Mouse (Mus musculus): ENCODE data around the gene Chil4. TPM values are rescaled to one million over a fixed set of nuclear protein-coding genes. Genes with fewer than 3 reads are reported as not detected.
"Not testable (repeated sequence)": the region's sequence is repeated elsewhere in the genome, so short reads cannot be mapped to it uniquely, and the experiment has no call there.

Gene Chil4
- not detected for total RNA-seq (2021)

DNA sequence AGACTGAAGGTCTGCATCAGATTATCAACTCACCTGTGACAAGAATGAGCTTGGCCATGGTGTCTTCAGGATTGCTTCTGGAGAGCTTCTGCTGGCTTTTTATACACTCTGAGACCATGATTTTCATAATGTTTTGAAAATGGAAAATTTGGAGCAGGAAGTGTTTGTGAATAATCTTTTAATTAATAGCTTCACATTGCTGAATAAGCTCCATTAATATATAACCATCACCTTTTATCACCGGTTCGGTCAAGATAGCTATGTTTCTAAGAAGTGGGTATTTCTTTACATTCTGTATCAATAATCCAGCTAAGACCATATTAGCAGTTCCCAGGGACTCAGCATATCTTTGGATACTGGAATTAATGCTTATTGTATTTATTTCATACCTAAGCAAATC lies at the start of gene Chil4:
Chil4 (minus strand) TSS at position 101 of the 400 bp plus-strand sequence.
- intact Hi-C loops (cut with DNase I) = no loop called here
- DNase-seq = no peak

- intact Hi-C loops (cut with DNase I) = loop anchor here (10.0 kb wide), 1 partner anchor 79 kb away; no protein-coding TSS in a partner anchor
- no peak for DNase-seq
Measured at GRCm38 (mm10) chr3:106265854-106266253, 46.5 kb upstream of the Chil4 start.

- DNase-seq = no peak
- intact Hi-C loops (cut with DNase I) = loop anchor here (10.0 kb wide), 1 partner anchor 80 kb away; no protein-coding TSS in a partner anchor
Measured at GRCm38 (mm10) chr3:106264854-106265253, 45.5 kb upstream of the Chil4 start.

DNA sequence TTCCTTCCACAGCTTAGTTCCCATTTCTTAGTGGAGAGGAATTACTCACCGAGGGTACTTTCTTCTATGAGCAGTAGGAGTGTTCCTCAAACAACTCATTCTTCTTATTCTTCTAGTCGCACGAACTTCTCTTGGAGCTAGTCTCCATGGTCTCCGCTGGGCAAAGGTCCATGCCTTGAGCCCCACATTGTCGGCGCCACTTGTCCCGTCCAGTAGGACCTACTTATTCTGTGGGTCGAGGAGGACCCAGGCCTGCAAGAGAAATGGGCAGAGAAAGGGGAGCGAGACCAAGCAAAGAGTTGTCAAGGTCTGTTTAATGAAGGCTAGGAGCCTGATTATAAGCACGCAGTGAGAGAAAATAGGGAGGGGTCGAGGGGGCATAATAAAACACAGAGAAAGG lies 37.8 kb upstream of the Chil4 start:
- DNase-seq = not testable (repeated sequence)

DNA sequence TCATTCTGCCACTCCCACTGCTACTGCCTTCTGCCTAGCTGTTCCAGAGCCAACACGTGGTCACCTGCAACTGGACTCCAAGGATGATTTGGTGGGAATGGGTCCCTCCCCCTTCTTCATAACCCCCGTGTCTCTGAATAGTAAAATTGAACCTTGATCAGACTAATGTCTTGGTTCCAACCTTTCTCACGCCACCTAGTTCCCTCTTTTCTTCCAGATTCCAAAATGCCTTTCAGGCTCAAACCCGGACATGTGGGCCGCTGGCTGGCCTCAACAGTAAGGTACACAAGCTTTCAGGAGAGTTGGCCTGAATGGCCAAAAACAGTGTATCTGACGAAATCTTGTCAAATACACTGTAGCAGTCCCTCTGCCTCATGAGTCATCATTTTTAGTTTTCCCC lies 33.4 kb upstream of the Chil4 start:
- DNase-seq = no peak
- intact Hi-C loops (cut with DNase I) = no loop called here

More for the DNA sequence above, 37.8 kb upstream of the Chil4 start:
- intact Hi-C loops (cut with DNase I) = not testable (repeated sequence)

DNA sequence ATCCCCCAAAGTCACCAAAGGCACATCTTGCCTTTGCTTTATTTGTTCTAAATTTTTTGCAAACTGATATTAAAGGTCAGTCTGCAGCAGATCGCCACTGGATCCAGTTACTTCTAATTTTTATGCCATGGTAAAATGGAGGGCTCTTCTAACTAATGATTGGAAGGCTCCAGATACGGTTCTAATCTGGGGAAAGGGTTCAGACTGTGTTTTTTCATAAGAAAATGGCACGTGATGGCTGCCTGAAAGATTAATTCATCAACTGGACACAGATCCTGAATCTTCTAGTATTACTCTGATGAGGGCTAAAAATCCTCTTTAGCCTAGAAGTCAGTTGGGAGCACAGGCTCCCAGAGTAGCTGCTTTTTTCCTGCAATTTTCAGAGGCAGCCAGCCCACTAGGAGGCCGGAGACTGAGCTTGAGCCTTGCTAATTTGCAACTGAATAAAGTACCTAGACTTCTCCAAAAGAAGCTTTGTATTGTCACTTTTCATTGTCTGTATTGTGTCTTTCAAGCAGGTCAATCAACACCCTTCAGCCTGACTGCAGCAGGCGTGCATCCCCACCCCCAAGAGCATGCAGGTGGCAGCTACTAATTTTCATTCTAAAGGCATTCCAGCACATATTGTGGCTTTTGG lies 31.6 kb upstream of the Chil4 start:
- DNase-seq; intact Hi-C loops (cut with DNase I): not testable (repeated sequence)

DNA sequence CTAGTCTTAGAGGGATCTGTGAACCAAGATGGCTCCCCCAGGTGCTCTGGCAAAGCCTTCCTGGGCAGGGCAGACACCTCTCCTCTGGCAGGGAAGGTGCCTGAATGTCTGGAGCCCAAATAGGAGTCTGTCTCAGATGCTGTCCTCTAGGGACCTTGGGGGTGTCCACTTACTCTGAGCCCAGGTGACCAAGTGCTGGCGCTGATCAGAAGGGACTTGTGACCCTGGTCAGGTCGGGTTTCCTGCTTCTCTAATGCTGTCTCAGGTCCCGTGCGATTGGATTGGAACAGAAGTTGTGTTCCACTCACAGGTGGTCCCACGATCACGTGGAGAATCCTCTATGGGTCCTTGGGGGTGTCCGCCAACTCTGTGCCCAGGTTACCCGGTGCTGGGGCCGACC lies 28.1 kb upstream of the Chil4 start:
- intact Hi-C loops (cut with DNase I); DNase-seq: not testable (repeated sequence)

DNA sequence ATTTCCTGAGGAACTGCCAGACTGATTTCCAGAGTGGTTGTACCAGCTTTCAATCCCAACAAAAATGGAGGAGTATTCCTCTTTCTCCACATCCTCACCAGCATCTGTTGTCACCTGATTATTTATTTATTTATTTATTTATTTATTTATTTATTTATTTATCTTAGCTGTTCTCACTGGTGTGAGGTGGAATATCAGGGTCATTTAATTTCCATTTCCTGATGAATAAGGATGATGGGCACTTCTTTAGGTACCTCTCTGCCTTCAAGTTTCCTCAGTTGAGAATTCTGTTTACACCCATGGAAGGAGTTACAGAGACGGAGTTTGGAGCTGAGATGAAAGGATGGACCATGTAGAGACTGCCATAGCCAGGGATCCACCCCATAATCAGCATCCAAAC lies 20.9 kb upstream of the Chil4 start:
- intact Hi-C loops (cut with DNase I) = not testable (repeated sequence)

DNA sequence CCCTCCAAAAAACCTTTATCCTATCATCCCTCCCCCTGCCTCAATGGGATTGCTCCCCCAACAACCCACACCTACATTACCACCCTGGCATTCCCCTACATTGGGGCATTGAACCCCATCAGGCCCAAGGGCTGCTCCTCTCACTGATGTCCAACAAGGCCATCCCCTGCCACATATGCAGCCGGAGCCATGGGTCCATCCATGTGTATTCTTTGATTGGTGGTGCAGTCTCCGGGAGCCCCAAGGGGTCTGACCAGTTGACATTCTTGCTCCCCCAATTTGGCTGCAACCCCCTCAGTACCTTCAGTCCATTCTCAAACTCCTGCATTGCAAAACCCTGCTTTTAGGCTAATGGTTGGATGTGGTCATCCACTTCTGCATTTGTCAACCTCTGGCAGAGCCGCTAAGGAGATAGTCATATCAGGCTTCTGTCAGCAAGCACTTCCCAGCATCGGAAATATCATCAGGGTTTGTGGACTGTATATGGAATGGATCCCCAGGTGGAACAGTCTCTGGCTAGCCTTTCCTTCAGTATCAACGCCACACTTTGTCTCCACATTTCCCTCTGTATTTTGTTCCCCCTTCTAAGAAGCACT lies 20.0 kb upstream of the Chil4 start:
- DNase-seq = no peak
- intact Hi-C loops (cut with DNase I) = no loop called here

More for the DNA sequence above, 20.9 kb upstream of the Chil4 start:
- DNase-seq = not testable (repeated sequence)

- intact Hi-C loops (cut with DNase I); DNase-seq: not testable (repeated sequence)
Measured at GRCm38 (mm10) chr3:106223391-106223790, 4.1 kb upstream of the Chil4 start.

DNA sequence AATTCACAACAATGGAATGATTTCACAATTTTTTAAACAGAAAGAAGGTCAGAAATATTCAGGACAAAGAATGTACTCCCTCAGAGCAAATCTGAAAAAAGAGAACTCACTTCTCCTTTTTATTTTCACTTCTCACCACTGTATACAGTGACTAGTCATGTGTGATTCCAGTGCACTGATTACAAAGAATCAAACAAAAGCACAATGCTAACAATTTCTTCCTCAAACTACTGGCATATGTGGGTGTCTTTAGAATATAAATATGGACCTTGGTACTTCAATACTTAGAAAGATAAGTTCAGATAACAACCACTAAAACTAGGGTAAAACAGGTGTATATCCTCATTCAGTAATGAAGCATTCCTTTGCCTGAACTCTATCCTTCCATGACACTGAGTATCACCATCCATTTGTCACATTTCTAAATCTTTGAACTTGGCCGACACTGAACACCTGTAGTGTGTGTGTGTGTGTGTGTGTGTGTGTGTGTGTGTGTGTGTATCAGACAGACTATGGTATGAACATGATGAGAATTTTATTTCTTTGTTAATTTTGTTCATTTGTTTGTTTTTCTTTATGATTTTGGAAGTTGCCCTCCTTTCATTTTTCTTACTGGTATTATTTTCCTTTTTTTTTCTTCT lies 2.4 kb upstream of the Chil4 start:
- intact Hi-C loops (cut with DNase I) = no loop called here
- DNase-seq = no peak

DNA sequence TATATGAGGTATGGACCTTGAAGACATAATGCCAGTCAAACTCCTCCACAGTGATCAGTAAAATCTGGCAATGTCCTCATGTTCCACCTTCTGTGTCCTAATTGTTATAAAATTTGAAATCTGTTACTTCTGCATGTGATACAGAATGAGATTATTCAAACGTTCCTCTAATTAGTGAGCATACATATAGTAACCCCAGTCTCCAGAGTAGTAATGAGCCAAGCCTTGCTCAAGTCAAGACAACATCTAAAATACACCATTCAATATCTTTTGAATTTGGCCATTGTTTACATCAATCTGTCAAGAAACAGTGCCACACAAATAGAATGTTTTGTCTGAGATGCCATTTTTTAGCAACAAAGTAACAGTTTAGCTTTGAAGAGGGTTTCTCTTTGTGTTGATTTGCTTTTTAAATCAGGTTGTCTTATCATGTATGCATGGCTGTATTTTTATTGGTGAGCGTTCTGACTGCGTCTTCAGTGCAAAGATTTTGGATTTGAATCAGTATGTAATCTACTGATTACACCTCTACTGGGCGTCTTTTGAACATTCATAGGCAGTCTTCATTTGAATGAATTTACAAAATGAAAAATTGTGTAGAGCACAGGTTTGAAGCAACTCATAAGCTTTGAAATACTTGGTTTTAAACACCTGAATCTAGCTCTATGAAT lies 888 bp downstream of the Chil4 start:
- intact Hi-C loops (cut with DNase I); DNase-seq: not testable (repeated sequence)

GRCm38 (mm10) chr3:106198030-106198429 lies 21.3 kb downstream of the Chil4 start:
- DNase-seq; intact Hi-C loops (cut with DNase I): not testable (repeated sequence)

DNA sequence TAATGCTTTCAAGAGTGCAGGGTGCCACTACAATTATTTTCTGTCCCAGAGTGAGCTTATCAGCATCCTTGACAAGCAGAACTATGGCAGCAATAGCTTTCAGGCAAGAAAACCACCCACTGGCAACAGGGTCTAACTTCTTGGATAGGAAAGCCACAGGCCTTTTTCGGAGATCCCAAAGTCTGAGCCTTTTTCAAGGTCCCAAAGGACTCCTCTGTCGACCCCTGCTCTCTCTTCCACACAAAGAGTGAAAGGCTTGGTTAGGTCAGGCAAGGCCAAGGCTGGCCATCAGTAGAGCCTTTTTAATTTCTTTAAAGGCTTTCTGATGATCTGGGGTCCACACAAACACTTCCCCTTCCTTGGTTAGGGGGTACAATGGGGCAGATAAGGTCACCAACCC lies 22.1 kb downstream of the Chil4 start:
- DNase-seq; intact Hi-C loops (cut with DNase I): not testable (repeated sequence)

DNA sequence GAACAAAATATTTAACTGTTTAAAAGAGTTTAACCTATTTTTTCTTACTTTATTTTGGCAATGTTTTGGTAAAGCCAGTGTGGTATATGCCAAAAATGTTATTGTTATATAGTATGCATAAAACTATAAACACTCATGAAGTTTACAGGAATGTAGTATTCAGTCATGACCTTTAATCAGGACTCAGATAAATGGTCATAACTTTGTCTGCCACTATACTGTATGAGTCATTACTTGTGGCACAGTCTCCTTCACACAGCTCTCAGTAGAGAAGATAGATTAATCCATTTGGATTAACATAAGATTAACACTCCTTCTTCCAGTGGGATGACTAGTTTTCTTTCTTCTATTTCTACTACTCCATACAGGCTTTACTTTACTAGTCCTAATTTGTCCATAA lies 23.0 kb downstream of the Chil4 start:
- no peak for DNase-seq
- intact Hi-C loops (cut with DNase I) = no loop called here

DNA sequence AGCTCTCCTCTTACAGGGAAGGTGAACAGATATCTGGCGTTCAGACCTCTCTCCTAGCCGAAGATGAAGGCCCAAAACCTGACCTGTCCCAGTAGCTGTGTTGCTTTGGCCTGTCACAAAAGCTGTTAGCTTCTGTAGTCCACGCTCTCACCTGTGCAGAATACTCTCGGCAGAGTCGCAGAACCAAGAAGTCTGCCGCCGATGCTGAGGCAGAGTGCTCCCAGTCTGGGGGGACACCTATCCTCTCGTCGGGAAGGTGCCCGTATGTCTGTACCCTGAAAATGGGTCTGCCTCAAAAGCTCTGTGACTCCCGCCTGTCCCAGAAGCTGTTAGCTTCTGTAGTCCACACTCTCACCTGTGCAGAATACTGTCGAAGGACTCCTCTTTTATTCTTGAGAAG lies 23.8 kb downstream of the Chil4 start:
- no peak for DNase-seq
- intact Hi-C loops (cut with DNase I) = no loop called here

- DNase-seq = no peak
- intact Hi-C loops (cut with DNase I) = no loop called here
Measured at GRCm38 (mm10) chr3:106187991-106188390, 31.3 kb downstream of the Chil4 start.

GRCm38 (mm10) chr3:106177509-106178189 lies 41.7 kb downstream of the Chil4 start:
- intact Hi-C loops (cut with DNase I) = no loop called here
- no peak for DNase-seq

- DNase-seq; intact Hi-C loops (cut with DNase I): not testable (repeated sequence)
Measured at GRCm38 (mm10) chr3:106174971-106175370, 44.3 kb downstream of the Chil4 start.

DNA sequence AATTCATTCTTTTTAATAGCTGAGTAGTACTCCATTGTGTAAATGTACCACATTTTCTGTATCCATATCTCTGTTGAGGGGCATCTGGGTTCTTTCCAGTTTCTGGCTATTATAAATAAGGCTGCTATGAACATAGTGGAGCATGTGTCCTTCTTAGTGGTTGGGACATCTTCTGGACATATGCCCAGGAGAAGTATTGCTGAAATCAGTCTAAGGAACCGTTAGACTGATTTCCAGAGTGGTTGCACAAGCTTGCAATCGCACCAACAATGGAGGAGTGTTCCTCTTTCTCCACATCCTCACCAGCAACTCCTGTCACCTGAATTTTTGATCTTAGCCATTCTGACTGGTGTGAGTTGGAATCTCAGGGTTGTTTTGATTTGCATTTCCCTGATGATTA lies 46.8 kb downstream of the Chil4 start:
- DNase-seq; intact Hi-C loops (cut with DNase I): not testable (repeated sequence)

Data from heart, postnatal 36 days (tissue).